Mouse (Mus musculus): ENCODE results near the gene Src.

- TF ChIP-seq POLR2A (IDR thresholded peaks at IDR 0.05; ENCODE audit: borderline replicate concordance, extremely low read depth, insufficient read depth, insufficient read length, poor library complexity, severe bottlenecking) (no peak), CTCF (IDR thresholded peaks at IDR 0.05; ENCODE audit: borderline replicate concordance, extremely low read depth, insufficient read depth, insufficient read length) (no peak)
Measured at GRCm38 (mm10) chr2:157389591-157389921, 28.7 kb upstream of the Src start.
